Mouse (Mus musculus) left cerebral cortex, postnatal 25 days (tissue): ENCODE results near the gene Atpif1. TPM values are rescaled to one million over a fixed set of nuclear protein-coding genes. Genes with fewer than 3 reads are reported as not detected.
"Not testable (repeated sequence)": the region's sequence is repeated elsewhere in the genome, so short reads cannot be mapped to it uniquely, and the experiment has no call there.

Source experiments
- DNase-seq, 2 experiments: peaks; one replicate each; pipeline ENCODE4 v3.0.0; 2022; ENCODE audit warnings: low spot score in 2 of 2, mixed read lengths in 1 of 2
- intact Hi-C: fragments of 180-260 bp; cut with DNase I; formaldehyde crosslinking; loops from one replicate; pipeline ENCODE4 v1.15.1; 2025
- total RNA-seq, 2 experiments: library from RNA; stranded (reverse); gene quantifications; 2 replicates each; pipeline ENCODE4 v1.2.3; 2021

Atpif1 gene
- total RNA-seq, 2 experiments from 2014 or later = 490 to 544 TPM

DNA sequence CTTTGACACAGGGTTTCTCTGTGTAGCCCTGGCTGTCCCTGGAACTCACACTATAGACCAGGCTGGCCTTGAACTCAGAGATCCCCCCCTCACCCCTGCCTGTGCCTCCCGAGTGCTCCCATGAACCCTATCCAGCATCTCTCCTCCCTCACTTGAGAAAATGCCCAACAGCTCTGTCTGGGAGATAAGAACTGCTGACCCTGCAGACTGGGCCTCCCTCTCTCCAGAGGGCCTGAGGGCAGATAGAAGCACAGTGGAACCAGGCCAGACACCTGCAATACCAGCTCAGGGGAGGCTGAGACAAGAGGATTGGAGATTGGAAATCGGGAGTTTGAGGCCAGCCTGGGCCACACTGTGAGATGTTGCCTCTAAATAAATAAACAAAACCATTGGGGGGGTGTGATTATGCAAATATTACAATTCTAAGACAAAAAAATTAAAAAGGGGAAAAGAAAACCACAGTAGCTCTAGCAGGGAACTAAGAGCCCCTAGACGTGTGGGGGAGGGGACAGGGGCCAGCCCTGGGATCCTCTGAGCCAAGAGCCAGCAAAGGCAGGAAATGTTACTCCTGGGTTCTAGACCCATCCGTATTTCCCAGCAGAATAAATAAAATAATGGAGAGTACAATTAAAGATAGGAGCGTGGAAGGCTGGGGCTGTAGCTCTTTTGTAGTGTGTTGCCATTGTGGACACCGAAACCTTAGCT is 28.3 kb downstream of the Atpif1 start:
- no peak for DNase-seq
- intact Hi-C loops = no loop called here

DNA sequence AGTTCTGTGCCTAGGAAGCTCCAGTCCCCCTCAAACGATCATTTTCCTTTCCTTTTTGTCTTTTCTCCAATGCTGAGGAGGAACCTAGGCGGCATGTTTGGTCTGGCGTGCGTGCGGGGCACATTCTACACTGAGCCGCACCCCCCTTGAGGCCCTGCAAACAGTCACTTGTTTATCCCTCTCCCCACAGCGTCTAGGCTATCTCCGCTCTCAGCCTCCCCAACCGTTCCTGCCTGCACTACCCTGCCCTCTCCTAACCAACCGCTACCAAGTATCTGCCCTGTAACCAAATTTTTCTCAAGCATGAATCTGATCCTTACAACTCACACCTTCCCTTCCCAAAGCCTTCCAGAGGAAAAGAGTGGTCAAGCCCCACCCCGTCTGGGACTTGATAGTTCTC is 30.1 kb downstream of the Atpif1 start:
- intact Hi-C loops = no loop called here
- no peak for DNase-seq

DNA sequence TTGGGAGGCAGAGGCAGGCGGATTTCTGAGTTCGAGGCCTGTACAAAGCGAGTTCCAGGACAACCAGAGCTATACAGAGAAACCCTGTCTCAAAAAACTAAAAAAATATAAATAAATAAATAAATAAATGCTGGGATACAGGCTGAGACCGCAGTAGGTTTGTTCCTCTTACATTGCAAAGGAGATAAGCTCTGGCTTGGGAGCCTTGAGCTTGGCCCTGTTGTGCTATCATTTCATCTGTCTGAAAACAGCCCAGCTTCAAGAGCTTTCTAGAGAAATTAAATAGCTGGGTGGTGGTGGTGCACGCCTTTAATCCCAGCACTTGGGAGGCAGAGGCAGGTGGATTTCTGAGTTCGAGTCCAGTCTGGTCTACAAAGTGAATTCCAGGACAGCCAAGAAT is 31.8 kb downstream of the Atpif1 start:
- intact Hi-C loops = no loop called here
- DNase-seq = no peak

DNA sequence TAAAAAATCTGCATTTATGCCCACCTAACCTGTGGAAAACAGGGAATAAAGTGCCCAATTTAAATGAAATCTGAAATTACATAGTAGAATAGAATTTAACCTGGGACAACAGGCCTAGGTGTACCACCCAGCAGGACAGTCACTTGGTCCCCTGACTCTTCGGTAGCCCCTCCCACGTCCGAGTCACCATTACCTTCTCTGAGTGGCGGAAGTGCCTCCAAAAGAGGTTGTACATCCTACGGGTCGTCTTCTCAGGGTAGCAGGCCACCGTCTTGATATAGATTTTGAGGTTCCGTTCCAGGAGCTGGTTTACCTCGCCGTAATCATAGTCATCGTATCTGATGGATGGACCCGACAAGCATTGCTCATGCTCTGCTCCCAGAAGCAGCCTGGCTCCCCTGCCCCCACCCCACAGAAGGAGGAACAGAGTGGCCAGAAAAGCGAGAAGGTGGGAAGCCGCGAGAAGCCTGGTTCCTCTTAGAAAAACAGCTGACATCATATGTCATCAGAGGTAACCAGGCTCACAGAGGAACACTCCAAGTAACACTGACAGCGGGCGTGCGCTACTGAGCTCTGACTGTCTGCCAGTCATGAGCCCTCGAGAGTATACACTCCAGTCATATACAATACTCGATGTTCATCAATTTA is 39.1 kb downstream of the Atpif1 start:
- intact Hi-C loops = no loop called here
- DNase-seq = peak in 1 of 2 experiments; percentile 19

DNA sequence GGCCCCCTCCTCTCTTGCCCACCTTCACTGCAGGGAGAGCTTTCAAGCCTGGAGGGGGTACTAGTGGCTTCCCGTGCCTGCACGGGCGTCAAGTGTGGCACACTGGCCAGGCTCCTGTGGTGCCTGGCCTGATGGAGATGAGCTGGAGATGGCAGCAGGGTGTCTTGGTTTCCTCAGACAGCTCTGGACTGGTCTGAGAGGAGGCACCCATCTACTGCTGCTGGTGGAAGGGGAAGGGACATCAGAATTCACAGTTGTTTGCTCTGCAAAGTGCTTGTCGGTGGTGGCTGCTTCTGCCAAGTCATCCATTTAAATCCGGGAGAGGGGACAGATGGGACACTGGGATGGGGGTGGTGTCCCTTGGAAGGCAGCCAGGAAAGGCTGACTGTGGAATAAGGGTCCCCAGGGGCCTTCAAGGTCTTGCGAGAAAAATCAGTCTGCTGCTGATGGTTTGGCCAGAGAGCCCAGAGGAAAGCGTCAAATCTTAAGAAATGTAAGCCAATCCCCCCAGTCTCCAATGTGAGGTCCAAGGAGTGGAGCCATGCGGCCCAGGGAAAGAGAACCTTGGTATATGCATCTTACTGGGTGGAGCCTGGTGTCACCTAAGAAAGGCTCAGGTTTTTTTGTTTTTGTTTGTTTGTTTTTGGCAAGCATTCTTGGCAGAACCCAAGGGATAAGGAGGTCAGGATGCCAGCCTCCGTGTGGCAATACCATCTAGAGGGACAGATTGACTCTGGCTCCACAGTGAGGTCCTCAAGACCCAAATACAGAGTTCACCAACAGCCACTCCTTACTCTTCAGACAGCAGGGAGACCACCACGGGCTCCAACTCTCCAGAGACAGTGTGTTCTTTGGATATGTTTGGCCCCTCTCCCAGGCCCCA is 41.0 kb downstream of the Atpif1 start:
- DNase-seq = no peak
- intact Hi-C loops = no loop called here

DNA sequence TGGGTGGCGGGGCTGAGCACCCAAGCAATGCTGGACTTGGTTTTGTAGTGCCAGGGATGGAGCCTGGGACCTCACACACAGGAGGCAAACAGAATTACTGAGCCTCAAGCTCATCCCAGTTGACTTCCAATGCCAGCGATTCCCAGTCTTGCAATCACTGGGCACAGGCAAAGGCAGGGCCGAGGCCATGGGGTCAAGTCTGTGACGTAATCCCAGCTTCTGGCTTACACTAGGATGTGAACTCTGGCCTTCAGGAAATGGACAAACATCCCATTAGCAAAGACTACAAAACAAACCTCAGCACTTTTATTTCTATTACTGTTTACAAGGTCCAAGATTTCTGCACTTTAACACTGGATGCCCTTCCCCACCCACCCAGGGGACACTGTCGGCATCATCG is 41.7 kb downstream of the Atpif1 start:
- DNase-seq = no peak
- intact Hi-C loops = no loop called here

DNA sequence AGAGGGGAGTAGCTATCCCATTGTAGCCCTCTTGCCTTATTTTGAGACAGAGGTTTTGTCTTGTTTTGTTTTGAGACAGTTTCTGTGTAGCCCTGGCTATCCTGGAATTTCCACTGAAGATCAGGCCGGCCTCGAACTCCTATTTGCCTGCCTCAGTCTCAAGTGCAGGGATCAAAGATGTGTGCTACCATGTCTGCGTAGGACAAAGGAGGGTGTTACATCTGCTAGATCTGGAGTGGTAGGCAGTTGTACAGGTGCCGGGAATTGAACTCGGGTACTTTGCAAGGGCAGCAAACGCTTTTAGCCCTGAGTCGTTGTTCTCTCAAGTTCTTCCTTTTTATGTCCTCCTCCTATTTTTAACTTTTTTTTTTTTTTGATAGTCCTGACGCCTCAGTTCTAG is 42.4 kb downstream of the Atpif1 start:
- no peak for DNase-seq
- intact Hi-C loops = no loop called here

DNA sequence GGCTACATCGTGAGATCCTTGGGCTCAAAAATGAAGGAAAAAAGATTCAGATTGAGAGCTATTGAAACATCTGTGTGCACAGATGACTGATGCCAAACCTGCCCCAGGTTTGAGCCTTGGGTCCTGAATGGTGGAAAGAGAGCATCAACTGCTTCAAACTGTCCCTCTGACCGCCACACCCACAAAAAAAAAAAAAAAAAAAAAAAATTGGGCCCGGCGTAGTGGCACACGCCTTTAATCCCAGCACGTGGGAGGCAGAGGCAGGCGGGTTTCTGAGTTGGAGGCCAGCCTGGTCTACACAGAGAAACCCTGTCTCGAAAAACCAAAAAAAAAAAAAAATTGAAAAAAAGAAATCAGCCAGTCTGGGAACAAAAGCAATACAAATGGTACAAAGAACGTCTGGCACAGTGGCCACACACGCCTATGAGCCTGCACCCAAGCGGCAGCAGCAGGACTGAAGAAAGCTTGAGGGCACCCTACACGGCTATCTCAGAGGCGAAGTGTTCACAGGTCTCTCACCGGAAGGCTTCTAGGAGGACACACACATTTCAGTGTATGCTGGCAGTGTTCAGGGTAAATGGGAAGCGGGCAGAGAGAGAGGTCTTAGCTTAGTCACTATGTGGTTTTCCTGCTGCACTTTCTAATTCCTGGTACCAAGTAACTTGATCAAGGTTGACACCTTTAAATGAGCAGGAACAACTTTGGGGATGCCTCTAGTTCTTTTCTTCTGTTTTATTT is 43.0 kb downstream of the Atpif1 start:
- DNase-seq = no peak
- intact Hi-C loops = no loop called here

DNA sequence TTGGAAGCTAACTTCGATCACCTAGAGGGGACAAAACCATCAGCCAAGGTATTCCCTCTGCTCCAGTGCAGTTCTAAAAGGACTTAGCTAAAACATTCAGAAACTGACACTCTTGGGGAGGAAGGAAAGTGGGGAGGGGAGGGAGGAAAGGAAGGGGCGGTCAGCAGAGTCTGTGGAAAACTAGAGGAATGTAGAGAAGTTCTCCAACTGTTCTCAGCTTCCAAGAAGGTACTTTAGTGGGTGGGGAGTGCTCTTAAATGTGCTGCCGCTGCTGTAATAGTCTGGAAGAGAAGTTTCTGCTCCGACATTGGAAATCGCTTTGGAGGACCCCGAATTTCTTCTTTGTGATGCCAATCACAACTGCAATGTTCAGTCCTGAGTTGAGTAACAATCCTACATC is 44.5 kb downstream of the Atpif1 start:
- DNase-seq = no peak
- intact Hi-C loops = no loop called here

DNA sequence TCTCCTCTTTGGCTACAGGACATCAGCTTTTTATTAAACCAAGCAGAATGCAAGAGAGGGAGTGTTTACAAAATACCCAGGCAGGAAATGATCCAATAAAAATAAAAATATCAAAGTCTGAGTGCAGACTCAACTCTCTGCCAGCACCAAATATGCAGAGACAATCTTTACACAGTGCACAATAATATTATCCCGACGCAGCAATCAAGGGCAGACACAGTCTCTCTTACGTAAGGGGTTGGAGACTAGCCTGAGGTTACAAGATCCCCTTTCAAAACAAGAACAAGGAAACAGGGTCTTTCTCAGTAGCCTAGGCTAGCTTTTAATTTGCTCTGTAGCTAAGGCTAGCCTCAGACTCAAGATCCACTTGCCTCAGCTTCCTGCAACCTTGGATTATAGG is 44.9 kb downstream of the Atpif1 start:
- intact Hi-C loops = no loop called here

DNA sequence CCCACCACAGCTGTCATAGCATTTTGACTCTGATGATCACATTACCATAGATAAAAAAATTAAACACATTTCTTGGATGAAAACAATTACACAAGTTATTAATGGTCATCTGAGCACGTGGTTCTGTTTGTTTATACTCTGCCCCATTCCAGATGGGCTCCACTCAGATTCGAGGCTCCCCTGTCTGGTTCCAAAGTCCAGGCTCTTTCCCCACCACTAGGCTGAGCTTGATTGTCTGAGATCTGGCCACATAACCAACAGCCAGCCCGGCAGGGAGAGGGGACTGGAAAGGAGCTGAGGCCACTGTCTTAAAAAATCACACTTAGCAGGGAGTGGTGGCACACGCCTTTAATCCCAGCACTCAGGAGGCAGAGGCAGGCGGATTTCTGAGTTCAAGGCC is 48.6 kb downstream of the Atpif1 start:
- no peak for DNase-seq
- intact Hi-C loops = no loop called here

More for the DNA sequence above, 44.9 kb downstream of the Atpif1 start:
- no peak for DNase-seq

DNA sequence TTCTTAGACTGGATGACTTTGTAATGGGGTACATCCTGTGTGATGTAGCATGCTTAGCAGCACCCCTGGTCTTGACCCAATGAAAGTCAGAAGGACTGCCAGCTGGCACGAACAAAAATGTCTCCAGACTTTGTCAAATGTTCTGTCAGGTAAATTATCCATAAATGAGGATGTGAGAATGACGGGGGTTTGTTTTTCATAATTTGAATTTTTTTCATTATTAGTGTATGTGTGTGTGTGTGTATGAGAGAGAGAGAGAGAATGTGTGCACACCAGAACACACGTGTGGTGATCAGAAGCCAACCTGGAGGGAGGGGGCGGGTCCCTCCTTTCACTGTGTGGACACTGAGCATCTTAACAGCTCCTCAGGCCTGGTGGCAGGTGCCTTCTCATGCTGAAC is 49.2 kb downstream of the Atpif1 start:
- intact Hi-C loops = no loop called here
- DNase-seq = no peak

DNA sequence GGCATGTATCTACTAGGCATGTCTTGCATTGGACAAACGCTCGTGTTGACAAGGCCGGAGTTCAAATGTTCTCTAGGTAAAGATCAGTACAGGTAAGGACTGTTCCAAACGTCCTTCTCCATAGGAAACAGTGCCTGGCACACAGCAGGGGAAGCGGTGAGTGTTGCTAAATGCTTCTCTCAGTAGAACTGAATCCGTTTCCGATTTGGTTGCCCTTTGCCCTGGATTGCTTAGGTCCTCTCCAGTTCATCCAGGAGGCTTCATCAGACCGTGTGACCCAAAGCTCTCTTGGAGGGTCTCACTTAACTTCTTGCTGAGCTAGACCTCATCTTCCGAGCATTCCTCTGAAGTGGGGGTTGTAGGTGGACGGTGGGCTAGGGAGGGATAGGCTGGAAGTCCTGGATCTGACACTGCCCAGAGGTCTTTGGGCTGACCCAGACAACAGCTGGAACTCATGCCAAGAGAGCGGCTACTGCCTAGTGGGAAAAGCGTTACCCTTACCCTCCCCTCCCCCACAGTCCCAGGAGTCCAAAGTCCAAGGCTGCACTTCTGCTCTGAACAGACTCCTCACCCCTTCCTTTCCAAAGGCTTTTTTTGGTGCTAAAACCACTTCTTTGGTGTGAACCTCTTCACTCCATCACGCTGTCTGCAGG is 50.4 kb downstream of the Atpif1 start:
- no peak for DNase-seq
- intact Hi-C loops = no loop called here

DNA sequence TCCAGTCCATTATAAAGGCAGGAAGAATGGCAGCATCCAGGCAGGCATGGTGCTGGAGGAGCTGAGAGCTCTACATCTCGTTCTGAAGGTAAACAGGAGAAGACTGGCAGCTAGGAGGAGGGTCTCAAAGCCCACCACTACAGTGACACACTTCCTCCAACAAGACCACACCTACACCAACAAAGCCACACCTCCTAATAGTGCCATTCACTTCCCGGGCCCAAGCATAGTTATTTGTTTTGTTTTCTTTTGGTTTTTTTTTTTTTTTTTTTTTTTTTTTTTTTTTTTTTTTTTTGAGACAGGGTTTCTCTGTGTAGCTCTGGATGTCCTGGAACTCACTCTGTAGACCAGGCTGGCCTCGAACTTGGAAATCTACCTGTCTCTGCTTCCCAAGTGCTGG is 51.4 kb downstream of the Atpif1 start:
- intact Hi-C loops, DNase-seq: not testable (repeated sequence)

Other genes starting within 250 kb of the Atpif1 start
- gene Rab42, start 230.3 kb downstream of the Atpif1 start, total RNA-seq = 1 to 10 TPM; 1.2 to 1.5 TPM
- 10 to 100 TPM; 18.0 to 22.2 TPM for gene Trnau1ap, start 204.1 kb downstream of the Atpif1 start, total RNA-seq
- 10 to 100 TPM; 12.8 to 14.8 TPM for gene Rcc1, start 180.1 kb downstream of the Atpif1 start, total RNA-seq
- 10 to 100 TPM in 1 of 2 experiments, 1 to 10 TPM in 1; 8.3 to 11.3 TPM for gene Phactr4, start 111.2 kb downstream of the Atpif1 start, total RNA-seq
- gene Med18, start 69.7 kb downstream of the Atpif1 start, total RNA-seq = 10 to 100 TPM in 1 of 2 experiments, 1 to 10 TPM in 1; 8.5 to 10.8 TPM
- 10 to 100 TPM in 1 of 2 experiments, 1 to 10 TPM in 1; 9.5 to 10.2 TPM for gene Sesn2, start 23.2 kb downstream of the Atpif1 start, total RNA-seq
- gene Dnajc8, start 1.9 kb upstream of the Atpif1 start, total RNA-seq = 10 to 100 TPM; 83.9 to 93.1 TPM
- gene Ptafr, start 30.4 kb upstream of the Atpif1 start, total RNA-seq = 1 to 10 TPM; 1.6 to 1.7 TPM
- 10 to 100 TPM; 29.1 to 34.6 TPM for gene Eya3, start 105.3 kb upstream of the Atpif1 start, total RNA-seq
- gene Xkr8, start 198.9 kb upstream of the Atpif1 start, total RNA-seq = 1 to 10 TPM; 3.6 to 4.0 TPM
- gene Smpdl3b, start 223.6 kb upstream of the Atpif1 start, total RNA-seq = 1 to 10 TPM; 4.3 to 4.5 TPM
- 10 to 100 TPM; 13.5 to 13.8 TPM for gene Rpa2, start 234.7 kb upstream of the Atpif1 start, total RNA-seq